Mouse (Mus musculus): ENCODE data around the gene Pdzd3.

Gene Pdzd3

DNA sequence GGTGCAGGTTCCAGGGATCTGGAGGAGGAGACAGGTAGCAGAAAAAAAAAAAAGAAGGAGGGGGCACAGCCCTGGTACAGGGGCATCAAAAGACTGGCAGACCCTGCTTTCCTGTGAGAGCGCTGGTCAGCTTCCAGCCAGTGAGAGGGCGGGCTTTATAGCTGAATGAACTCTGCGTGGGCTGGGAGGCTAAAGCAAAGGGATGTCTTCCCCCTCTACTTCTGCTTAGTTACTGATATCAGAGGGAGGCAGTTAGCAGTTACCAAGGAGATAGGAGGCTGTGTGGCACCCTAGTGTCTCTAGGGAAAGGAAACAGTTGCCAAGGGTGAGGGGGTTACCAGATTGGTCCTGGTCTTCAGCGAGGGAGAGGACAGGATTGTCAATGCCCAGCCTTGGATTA is 826 bp downstream of the Pdzd3 start:
- no peak for DNase-seq (ENCODE audit: low spot score in 2 of 2)

GRCm38 (mm10) chr9:44249181-44250146 is 1.8 kb downstream of the Pdzd3 start:
- peak in 1 of 2 experiments; percentile 17 for DNase-seq (ENCODE audit: low spot score in 2 of 2)

DNA sequence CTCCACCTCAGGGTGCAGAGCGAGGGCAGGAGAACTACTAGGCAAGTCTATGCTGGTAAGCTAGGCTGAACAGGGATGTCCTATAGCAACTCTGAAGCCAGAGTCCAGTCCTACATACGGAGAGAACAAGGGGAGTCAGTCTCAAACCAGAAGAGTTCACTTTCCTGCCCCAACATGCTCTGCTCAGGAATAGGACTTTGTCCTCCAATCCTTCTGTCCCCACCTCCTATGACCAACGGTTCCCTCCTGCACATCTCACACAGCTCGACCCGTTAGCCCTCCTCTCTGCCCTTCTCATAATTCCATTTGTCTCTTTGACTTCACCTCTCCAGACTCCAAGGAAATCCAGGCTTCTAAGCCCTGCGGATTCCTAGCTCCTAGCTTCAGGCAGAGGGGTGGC is 3.4 kb downstream of the Pdzd3 start:
- no peak for DNase-seq (ENCODE audit: low spot score in 2 of 2)

GRCm38 (mm10) chr9:44243621-44244020 is 7.7 kb downstream of the Pdzd3 start:
- no peak for DNase-seq (ENCODE audit: low spot score in 2 of 2)

GRCm38 (mm10) chr9:44241418-44241817 is 9.9 kb downstream of the Pdzd3 start:
- DNase-seq (ENCODE audit: low spot score in 2 of 2): no peak

DNA sequence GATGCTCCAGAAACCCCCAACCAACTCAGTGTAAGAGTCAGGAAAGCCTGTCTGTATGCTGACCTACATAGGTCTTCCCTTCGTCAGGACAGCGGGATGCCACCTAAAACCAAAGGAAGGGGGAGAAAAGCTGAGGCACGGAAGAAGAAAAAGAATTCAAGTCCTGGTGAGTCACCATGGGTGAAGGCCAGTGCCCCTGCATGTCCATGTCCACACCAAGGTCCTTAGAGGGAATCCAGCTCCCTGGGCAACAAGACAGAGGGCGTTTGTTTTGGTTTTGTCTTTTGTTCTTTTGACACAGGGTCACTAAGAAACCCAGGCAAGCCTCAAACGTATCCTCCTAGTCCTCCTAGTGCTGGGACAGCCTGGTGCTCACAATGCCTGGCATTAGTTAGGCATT is 10.4 kb downstream of the Pdzd3 start:
- no peak for DNase-seq (ENCODE audit: low spot score in 2 of 2)

- DNase-seq (ENCODE audit: low spot score in 2 of 2): no peak
These were observed 10.9 kb downstream of the Pdzd3 start, which contains the start of gene Ccdc153 for GRCm38 (mm10) chr9:44240399-44240798. Ccdc153 (plus strand) TSS chr9:44240676.

- peak; percentile 54 to 66 for DNase-seq (ENCODE audit: low spot score in 2 of 2)
These were observed 11.8 kb downstream of the Pdzd3 start for GRCm38 (mm10) chr9:44239447-44239846.

GRCm38 (mm10) chr9:44238501-44239190 is 12.6 kb downstream of the Pdzd3 start:
- DNase-seq (ENCODE audit: low spot score in 2 of 2): peak; percentile 47 to 56

DNA sequence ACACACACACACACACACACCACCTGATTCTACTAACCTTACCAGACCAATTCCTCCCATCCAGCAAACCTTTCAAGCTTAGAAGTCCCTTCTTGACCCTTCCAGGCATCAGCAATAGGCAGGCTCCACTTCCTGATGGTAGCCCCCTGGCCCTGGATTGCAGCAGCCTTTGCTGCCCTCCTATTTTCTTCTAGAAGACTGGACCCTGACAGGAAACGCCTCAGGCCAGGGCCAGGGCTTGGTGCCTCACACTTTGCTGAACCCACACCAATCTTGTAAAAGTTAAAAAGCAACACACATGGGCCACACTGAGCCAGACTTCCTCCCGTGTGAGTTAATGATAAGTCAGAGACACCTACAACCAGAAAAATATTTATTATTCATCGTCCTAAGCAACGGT is 14.1 kb downstream of the Pdzd3 start:
- DNase-seq (ENCODE audit: low spot score in 2 of 2): peak; percentile 43 to 66

- DNase-seq (ENCODE audit: low spot score in 2 of 2): no peak
These were observed 14.7 kb downstream of the Pdzd3 start for GRCm38 (mm10) chr9:44236601-44237000.

DNA sequence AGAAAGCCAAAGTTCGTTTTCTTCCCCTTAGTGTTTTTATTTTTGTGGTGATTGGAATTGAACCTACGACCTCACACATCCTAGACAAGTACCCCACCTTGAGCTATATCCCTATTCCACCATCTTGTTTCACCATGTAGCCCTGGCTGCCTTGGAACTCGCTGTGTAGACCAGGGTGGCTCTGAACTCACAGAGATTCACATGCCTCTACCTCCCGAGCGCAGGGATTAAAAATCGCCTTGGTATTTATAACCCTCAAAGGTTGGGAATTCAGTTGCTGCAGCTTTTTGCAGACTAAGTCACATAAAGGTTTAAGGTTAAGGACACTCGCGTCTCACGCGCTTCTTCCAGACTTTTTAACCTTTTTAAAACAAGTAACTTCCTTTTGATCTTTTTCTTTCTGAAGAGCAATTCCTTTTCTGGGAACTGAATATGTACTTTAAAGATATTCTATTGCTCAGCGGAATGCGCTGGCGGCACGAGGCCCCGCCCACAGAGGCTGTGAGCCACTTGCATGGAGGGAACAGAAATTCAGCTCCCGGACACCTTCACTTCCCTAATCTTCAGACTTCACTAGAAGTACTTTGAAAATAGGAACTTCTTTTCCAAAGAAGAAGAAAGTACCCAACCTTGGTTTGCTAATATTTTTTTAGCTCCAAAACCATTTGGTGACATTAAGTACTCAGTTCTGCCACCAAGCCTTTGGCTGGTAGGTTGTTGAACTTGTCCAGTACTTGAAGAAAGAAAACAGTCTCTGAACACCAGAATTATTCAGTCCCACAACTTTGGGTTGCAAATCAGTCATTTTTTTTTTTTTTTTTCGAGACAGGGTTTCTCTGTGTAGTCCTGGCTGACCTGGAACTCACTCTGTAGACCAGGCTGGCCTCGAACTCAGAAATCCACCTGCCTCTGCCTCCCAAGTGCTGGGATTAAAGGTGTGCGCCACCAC is 16.5 kb downstream of the Pdzd3 start:
- peak; percentile 30 to 41 for DNase-seq (ENCODE audit: low spot score in 2 of 2)

GRCm38 (mm10) chr9:44233802-44234478 is 17.3 kb downstream of the Pdzd3 start, which contains the start of gene Cbl:
Cbl (minus strand) TSS chr9:44234049.
- peak; percentile 97 to 98 for DNase-seq (ENCODE audit: low spot score in 2 of 2)

DNA sequence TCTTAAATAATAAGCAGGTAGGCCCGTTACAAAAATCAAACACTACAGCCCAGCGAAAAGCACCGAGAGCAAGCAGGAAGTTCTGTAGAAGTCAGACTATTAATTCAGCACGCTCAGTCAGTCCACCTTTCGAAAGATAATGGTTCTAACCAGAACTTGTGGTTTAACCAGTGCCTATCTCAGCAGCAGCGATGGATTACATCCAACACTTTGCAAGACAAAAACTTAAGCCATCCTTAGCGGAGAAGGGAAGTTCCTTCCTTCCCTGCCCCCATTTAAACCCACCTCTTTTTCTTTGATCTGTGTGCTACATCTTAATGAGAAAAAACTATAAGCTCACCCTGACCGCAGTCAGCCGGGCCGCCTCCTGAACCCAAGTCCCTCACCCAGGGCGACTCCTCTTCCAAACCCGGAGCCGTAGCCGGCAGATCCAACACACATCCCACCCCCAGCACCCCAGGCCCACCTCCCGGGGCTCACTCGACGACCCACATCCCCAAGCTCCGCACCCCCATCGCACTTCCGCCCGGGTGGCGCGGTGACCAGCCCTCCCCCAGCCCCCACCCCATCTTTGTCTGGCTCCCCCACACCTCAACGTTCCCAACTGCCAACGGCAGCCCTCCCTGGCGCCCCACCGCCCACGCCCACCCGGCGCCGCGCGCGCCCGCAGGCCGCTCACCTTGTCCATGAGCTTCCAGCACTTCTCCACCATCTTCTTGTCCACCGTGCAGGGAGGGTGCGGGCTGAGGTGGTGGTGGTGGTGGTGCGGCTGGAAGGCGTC is 18.1 kb downstream of the Pdzd3 start:
- DNase-seq (ENCODE audit: low spot score in 2 of 2): peak; percentile 26 to 40

DNA sequence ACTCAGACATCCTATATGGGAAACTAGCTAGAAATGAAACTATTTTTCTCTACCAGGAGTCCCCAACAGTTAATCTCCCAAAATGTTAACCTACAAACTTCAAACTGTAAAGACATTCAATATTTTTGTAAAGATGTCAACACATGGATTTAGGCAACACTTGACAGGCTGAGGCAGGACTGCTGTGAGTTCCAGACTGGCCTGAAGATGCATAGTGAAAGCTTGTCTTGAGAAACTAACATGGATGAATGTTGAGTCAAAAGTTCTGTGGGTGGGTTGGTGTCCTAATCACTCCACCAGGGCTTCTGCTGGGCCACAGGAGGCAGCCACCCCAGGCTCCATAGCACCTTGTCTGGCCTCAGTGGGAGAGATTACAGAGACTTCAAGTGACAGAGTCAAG is 19.7 kb downstream of the Pdzd3 start:
- no peak for DNase-seq (ENCODE audit: low spot score in 2 of 2)

- no peak for DNase-seq (ENCODE audit: low spot score in 2 of 2)
These were observed 25.3 kb downstream of the Pdzd3 start for GRCm38 (mm10) chr9:44225993-44226392.

DNA sequence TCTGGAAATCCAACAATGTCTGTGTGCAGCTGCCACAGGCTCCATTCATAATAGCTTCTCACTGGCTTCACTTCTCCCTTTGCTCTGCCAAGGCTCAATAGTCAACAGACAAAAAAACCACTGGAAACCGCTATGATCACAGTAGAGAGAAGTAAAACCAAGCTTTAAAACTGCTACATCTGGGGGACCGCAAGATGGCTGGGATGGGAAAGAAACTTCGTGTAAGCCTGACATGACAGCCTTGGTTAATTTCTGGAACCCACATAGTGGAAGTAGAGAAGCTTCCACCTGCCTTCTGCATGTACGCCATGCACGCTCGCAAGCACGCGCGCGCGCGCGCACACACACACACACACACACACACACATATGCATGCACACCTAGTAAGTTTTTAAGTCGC is 37.7 kb downstream of the Pdzd3 start:
- DNase-seq (ENCODE audit: low spot score in 2 of 2): peak in 1 of 2 experiments; percentile 26

GRCm38 (mm10) chr9:44212406-44212805 is 38.9 kb downstream of the Pdzd3 start:
- DNase-seq (ENCODE audit: low spot score in 2 of 2): no peak

GRCm38 (mm10) chr9:44209416-44209815 is 41.9 kb downstream of the Pdzd3 start:
- no peak for DNase-seq (ENCODE audit: low spot score in 2 of 2)

DNA sequence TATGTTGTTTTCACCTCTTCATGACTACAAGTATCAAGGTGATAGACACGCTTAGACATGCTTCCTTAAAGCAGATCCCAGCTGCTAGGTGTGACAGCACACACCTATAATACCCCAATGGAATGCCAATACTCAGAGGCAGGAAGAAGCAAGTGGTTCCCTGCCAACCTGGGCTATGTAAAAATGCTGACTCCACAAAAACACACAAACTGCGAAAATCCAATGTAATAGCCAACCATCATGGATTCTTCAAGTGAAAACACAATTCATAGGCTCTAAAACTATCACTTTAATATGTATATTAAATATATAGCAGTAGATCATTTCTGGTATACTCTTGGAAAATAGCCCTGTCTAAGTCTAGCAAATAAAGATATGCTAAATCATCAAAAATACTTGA is 43.4 kb downstream of the Pdzd3 start:
- no peak for DNase-seq (ENCODE audit: low spot score in 2 of 2)

All from natural killer cell, adult 2 months (primary cell).